Mouse (Mus musculus) myocyte (in vitro differentiated cells): ENCODE measurements around the gene Pitpna.

Experiments
- CEBPB ChIP-seq: IDR thresholded peaks from 2 replicates; pipeline ENCODE4 v1.6.1; 2011; ENCODE audit warnings: mild to moderate bottlenecking, moderate library complexity; ENCODE audit not compliant: poor library complexity, insufficient read depth, severe bottlenecking
- E2F4 ChIP-seq: IDR thresholded peaks from one replicate; pipeline ENCODE4 v1.6.1; 2011; ENCODE audit warnings: mild to moderate bottlenecking, control low read depth, moderate library complexity; ENCODE audit not compliant: insufficient read depth

DNA sequence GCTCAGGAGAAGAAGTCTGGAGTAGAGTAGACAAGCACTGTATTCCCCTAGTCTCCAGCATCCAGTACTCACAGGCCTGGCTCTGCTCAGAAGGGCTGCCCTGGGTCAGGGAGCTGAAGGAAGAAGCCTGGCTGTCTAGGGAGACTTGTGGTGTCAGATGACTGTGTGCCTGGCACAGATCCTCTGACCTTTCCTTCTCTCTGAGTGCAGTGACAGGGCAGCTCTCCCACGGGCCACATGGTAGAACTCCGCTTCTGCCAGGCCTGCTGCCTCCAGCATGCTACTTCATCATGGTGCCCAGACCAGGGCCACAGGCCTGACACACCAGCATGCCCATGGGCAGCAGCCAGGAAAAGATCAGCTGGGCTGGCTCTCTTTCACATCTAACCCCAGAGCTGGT, 22.0 kb upstream of the Pitpna start:
- TF ChIP-seq E2F4, result no peak
- no peak for TF ChIP-seq CEBPB
